Mouse (Mus musculus) midbrain, embryonic 14.5 days (tissue): ENCODE results near the gene Nrarp. TPM values are rescaled to one million over a fixed set of nuclear protein-coding genes. Genes with fewer than 3 reads are reported as not detected.

Experiments
- ATAC-seq: fragments of 200-750 bp; cut with Nextera tagmentation; 2 replicates; pipeline ENCODE4 v1.8.0; 2017; ENCODE audit warnings: moderate number of reproducible peaks, moderate library complexity; ENCODE audit not compliant: low FRiP score, low TSS enrichment
- DNase-seq: peaks from one replicate; pipeline ENCODE4 v3.0.0-alpha.2; 2015
- H3K27ac ChIP-seq: fragments of 300-500 bp; sonication (generic); replicated peaks from 2 replicates; pipeline ENCODE4 v1.5.1; 2014; ENCODE audit warnings: mild to moderate bottlenecking, low read depth, low read length, moderate library complexity
- H3K27me3 ChIP-seq: fragments of 300-500 bp; sonication (generic); 2 replicates; pipeline ENCODE4 v1.6.1; 2014; ENCODE audit warnings: low read length, control low read depth, mixed read lengths; ENCODE audit not compliant: control insufficient read depth, insufficient read depth
- H3K36me3 ChIP-seq: fragments of 300-500 bp; sonication (generic); 2 replicates; pipeline ENCODE4 v1.6.1; 2014; ENCODE audit warnings: low read length, control low read depth; ENCODE audit not compliant: control insufficient read depth, insufficient read depth
- H3K4me1 ChIP-seq: fragments of 300-500 bp; sonication (generic); 2 replicates; pipeline ENCODE4 v1.6.1; 2014; ENCODE audit warnings: mild to moderate bottlenecking, antibody characterized with exemption, low read length, control low read depth; ENCODE audit not compliant: control insufficient read depth, insufficient read depth
- H3K4me2 ChIP-seq: fragments of 300-500 bp; sonication (generic); 2 replicates; pipeline ENCODE4 v1.6.1; 2014; ENCODE audit warnings: mild to moderate bottlenecking, low read length, moderate library complexity
- H3K4me3 ChIP-seq: fragments of 300-500 bp; sonication (generic); replicated peaks from 2 replicates; pipeline ENCODE4 v1.5.1; 2014; ENCODE audit warnings: low read depth, low read length
- H3K9ac ChIP-seq: fragments of 300-500 bp; sonication (generic); replicated peaks from 2 replicates; pipeline ENCODE4 v1.6.1; 2014; ENCODE audit warnings: mild to moderate bottlenecking, low read length, moderate library complexity
- H3K9me3 ChIP-seq: fragments of 300-500 bp; sonication (generic); 2 replicates; pipeline ENCODE4 v1.6.1; 2016; ENCODE audit warnings: low read length, control low read depth, mixed read lengths; ENCODE audit not compliant: control insufficient read depth
- WGBS: fragments of 180-500 bp; shearing (Covaris S2); extraction: QIAGEN DNeasy Blood & Tissue Kit; methylation state at CpG from one replicate; pipeline ENCODE4 v1.1.7; 2014; 5-methylcytosine and 5-hydroxymethylcytosine counted together
- polyA plus RNA-seq: library from polyadenylated mRNA; unstranded; fragments of >200 nt; fragmentation: Nextera tagmentation; extraction: Ambion mirVana; gene quantifications from 2 replicates; pipeline ENCODE4 v1.2.1, GENCODE M21; 2014

The Nrarp gene
- polyA plus RNA-seq, 1 experiment from 2014 or later = 20.8 TPM

- WGBS = 75% methylated on average over 10 of the region's 10 CpGs
- ATAC-seq (no peak), DNase-seq (no peak)
- Histone ChIP-seq H3K36me3 (no peaks in the 10 kb centered on the region), H3K27ac (no peak overlapping the region), H3K27me3 (no peaks in the 10 kb centered on the region), H3K4me3 (no peak overlapping the region), H3K4me1 (peaks cover 24% of the 10 kb centered on the region), H3K9me3 (no peaks in the 10 kb centered on the region), H3K9ac (no peak overlapping the region), H3K4me2 (no peak overlapping the region)
Measured at GRCm38 (mm10) chr2:25170326-25171100, 10.0 kb upstream of the Nrarp start.

- Histone ChIP-seq H3K36me3 (no peaks in the 10 kb centered on the region), H3K27ac (no peak overlapping the region), H3K4me2 (no peak overlapping the region), H3K4me1 (peaks cover 29% of the 10 kb centered on the region), H3K27me3 (no peaks in the 10 kb centered on the region), H3K9ac (no peak overlapping the region), H3K9me3 (no peaks in the 10 kb centered on the region), H3K4me3 (no peak overlapping the region)
- DNase-seq = no peak
- no peak for ATAC-seq
- WGBS = 89% methylated on average over 6 of the region's 6 CpGs
Measured at GRCm38 (mm10) chr2:25171101-25171768, 9.3 kb upstream of the Nrarp start.

GRCm38 (mm10) chr2:25171769-25172153 lies 8.8 kb upstream of the Nrarp start:
- Histone ChIP-seq H3K4me2 (no peak overlapping the region), H3K4me3 (no peak overlapping the region), H3K27ac (no peak overlapping the region), H3K9ac (no peak overlapping the region), H3K4me1 (peaks cover 35% of the 10 kb centered on the region), H3K9me3 (no peaks in the 10 kb centered on the region), H3K36me3 (no peaks in the 10 kb centered on the region), H3K27me3 (no peaks in the 10 kb centered on the region)
- 23% methylated on average over 1 of the region's 1 CpGs for WGBS
- DNase-seq (no peak), ATAC-seq (no peak)

GRCm38 (mm10) chr2:25172629-25173028 lies 7.9 kb upstream of the Nrarp start:
- no peaks in the 10 kb centered on the region for H3K36me3 ChIP-seq
- ATAC-seq (no peak), DNase-seq (no peak)
- peaks cover 39% of the 10 kb centered on the region for H3K4me1 ChIP-seq
- no peak overlapping the region for H3K4me3 ChIP-seq
- WGBS = 75% methylated on average over 8 of the region's 8 CpGs
- no peak overlapping the region for H3K9ac ChIP-seq
- no peak overlapping the region for H3K4me2 ChIP-seq
- no peak overlapping the region for H3K27ac ChIP-seq
- H3K9me3 ChIP-seq = no peaks in the 10 kb centered on the region
- no peaks in the 10 kb centered on the region for H3K27me3 ChIP-seq

- no peaks in the 10 kb centered on the region for H3K27me3 ChIP-seq
- DNase-seq (no peak), ATAC-seq (no peak)
- no peak overlapping the region for H3K4me2 ChIP-seq
- H3K4me3 ChIP-seq = no peak overlapping the region
- no peak overlapping the region for H3K9ac ChIP-seq
- H3K27ac ChIP-seq = no peak overlapping the region
- WGBS = 95% methylated on average over 4 of the region's 4 CpGs
- H3K36me3 ChIP-seq = no peaks in the 10 kb centered on the region
- no peaks in the 10 kb centered on the region for H3K9me3 ChIP-seq
- H3K4me1 ChIP-seq = peaks cover 45% of the 10 kb centered on the region
Measured at GRCm38 (mm10) chr2:25173821-25174220, 6.7 kb upstream of the Nrarp start.

GRCm38 (mm10) chr2:25174866-25175689 lies 5.5 kb upstream of the Nrarp start:
- Histone ChIP-seq H3K9ac (no peak overlapping the region), H3K9me3 (no peaks in the 10 kb centered on the region), H3K4me3 (no peak overlapping the region), H3K4me2 (no peak overlapping the region), H3K27me3 (no peaks in the 10 kb centered on the region), H3K36me3 (no peaks in the 10 kb centered on the region), H3K27ac (no peak overlapping the region), H3K4me1 (peaks cover 45% of the 10 kb centered on the region)
- WGBS = 56% methylated on average over 7 of the region's 7 CpGs
- DNase-seq (no peak), ATAC-seq (no peak)

- Histone ChIP-seq H3K4me1 (peaks cover 46% of the 10 kb centered on the region), H3K9ac (no peak overlapping the region), H3K4me2 (no peak overlapping the region), H3K36me3 (no peaks in the 10 kb centered on the region), H3K27ac (no peak overlapping the region), H3K27me3 (no peaks in the 10 kb centered on the region), H3K9me3 (no peaks in the 10 kb centered on the region), H3K4me3 (no peak overlapping the region)
- ATAC-seq (no peak), DNase-seq (no peak)
- WGBS = 79% methylated on average over 4 of the region's 4 CpGs
Measured at GRCm38 (mm10) chr2:25175690-25176078, 4.9 kb upstream of the Nrarp start.

GRCm38 (mm10) chr2:25176573-25176972 lies 4.0 kb upstream of the Nrarp start:
- Histone ChIP-seq H3K4me2 (peak overlapping the region; percentile 43), H3K4me3 (no peak overlapping the region), H3K36me3 (no peaks in the 10 kb centered on the region), H3K4me1 (peaks cover 46% of the 10 kb centered on the region), H3K9me3 (no peaks in the 10 kb centered on the region), H3K27ac (peak overlapping the region; percentile 77; the same call in 1 of the 2 replicates), H3K27me3 (no peaks in the 10 kb centered on the region), H3K9ac (0 out of 2 replicates have a peak overlapping the region, but pooled peaks have one; percentile 2)
- DNase-seq (no peak), ATAC-seq (no peak)
- WGBS = 73% methylated on average over 6 of the region's 6 CpGs
